Mouse (Mus musculus) heart, postnatal 0 days (tissue): Measurements from ENCODE around the gene Sema4c. TPM values are rescaled to one million over a fixed set of nuclear protein-coding genes. Genes with fewer than 3 reads are reported as not detected.

Source experiments
- ATAC-seq: fragments of 200-750 bp; cut with Nextera tagmentation; 2 replicates; pipeline ENCODE4 v1.8.0; 2017; ENCODE audit warnings: low read depth, moderate number of reproducible peaks, moderate library complexity; ENCODE audit not compliant: insufficient read depth
- DNase-seq: peaks from one replicate; pipeline ENCODE4 v3.0.0-alpha.2; 2016; ENCODE audit warnings: low spot score
- H3K27ac ChIP-seq: fragments of 300-500 bp; sonication (generic); 2 replicates; pipeline ENCODE4 v1.5.1; 2014; ENCODE audit warnings: low read depth, mild to moderate bottlenecking
- H3K27me3 ChIP-seq: fragments of 300-500 bp; sonication (generic); 2 replicates; pipeline ENCODE4 v1.6.1; 2014; ENCODE audit warnings: low read length, mixed read lengths; ENCODE audit not compliant: control insufficient read depth, insufficient read depth
- H3K36me3 ChIP-seq: fragments of 300-500 bp; sonication (generic); replicated peaks from 2 replicates; pipeline ENCODE4 v1.6.1; 2014; ENCODE audit warnings: low read length, mixed read lengths; ENCODE audit not compliant: control insufficient read depth, insufficient read depth
- H3K4me1 ChIP-seq: fragments of 300-500 bp; sonication (generic); 2 replicates; pipeline ENCODE4 v1.6.1; 2014; ENCODE audit warnings: antibody characterized with exemption; ENCODE audit not compliant: control insufficient read depth, insufficient read depth
- H3K4me2 ChIP-seq: fragments of 300-500 bp; sonication (generic); 2 replicates; pipeline ENCODE4 v1.6.1; 2014; ENCODE audit warnings: low read depth, mild to moderate bottlenecking, low read length, moderate library complexity
- H3K4me3 ChIP-seq: fragments of 300-500 bp; sonication (generic); 2 replicates; pipeline ENCODE4 v1.5.1; 2014; ENCODE audit warnings: low read depth, low read length
- H3K9ac ChIP-seq: fragments of 300-500 bp; sonication (generic); replicated peaks from 2 replicates; pipeline ENCODE4 v1.6.1; 2014; ENCODE audit warnings: low read depth, low read length, mixed read lengths
- H3K9me3 ChIP-seq: fragments of 300-500 bp; sonication (generic); replicated peaks from 2 replicates; pipeline ENCODE4 v1.6.1; 2016; ENCODE audit warnings: low read length; ENCODE audit not compliant: control insufficient read depth
- CTCF ChIP-seq: IDR thresholded peaks from 2 replicates; pipeline ENCODE4 v1.5.1; 2016; ENCODE audit warnings: antibody characterized with exemption, control low read depth, low read depth
- EP300 ChIP-seq: IDR thresholded peaks from 2 replicates; pipeline ENCODE4 v1.6.1; 2016; ENCODE audit warnings: antibody characterized with exemption, low read depth
- WGBS: fragments of 180-500 bp; shearing (Covaris S2); extraction: QIAGEN DNeasy Blood & Tissue Kit; methylation state at CpG from one replicate; pipeline ENCODE4 v1.1.7; 2014; 5-methylcytosine and 5-hydroxymethylcytosine counted together
- polyA plus RNA-seq: library from polyadenylated mRNA; unstranded; fragments of >200 nt; fragmentation: Nextera tagmentation; extraction: Ambion mirVana; gene quantifications from 2 replicates; pipeline ENCODE4 v1.2.1, GENCODE M21; 2015
- total RNA-seq: library from RNA; depleted of rRNA; stranded (reverse); fragments of >200 nt; gene quantifications from 2 replicates; pipeline ENCODE4 v1.2.3, GENCODE M21; 2014; ENCODE audit warnings: low replicate concordance; rRNA removed

The Sema4c gene
- 11.9 and 13.2 TPM in 2 replicates for total RNA-seq
- 5.7 and 6.1 TPM in 2 replicates for polyA plus RNA-seq

DNA sequence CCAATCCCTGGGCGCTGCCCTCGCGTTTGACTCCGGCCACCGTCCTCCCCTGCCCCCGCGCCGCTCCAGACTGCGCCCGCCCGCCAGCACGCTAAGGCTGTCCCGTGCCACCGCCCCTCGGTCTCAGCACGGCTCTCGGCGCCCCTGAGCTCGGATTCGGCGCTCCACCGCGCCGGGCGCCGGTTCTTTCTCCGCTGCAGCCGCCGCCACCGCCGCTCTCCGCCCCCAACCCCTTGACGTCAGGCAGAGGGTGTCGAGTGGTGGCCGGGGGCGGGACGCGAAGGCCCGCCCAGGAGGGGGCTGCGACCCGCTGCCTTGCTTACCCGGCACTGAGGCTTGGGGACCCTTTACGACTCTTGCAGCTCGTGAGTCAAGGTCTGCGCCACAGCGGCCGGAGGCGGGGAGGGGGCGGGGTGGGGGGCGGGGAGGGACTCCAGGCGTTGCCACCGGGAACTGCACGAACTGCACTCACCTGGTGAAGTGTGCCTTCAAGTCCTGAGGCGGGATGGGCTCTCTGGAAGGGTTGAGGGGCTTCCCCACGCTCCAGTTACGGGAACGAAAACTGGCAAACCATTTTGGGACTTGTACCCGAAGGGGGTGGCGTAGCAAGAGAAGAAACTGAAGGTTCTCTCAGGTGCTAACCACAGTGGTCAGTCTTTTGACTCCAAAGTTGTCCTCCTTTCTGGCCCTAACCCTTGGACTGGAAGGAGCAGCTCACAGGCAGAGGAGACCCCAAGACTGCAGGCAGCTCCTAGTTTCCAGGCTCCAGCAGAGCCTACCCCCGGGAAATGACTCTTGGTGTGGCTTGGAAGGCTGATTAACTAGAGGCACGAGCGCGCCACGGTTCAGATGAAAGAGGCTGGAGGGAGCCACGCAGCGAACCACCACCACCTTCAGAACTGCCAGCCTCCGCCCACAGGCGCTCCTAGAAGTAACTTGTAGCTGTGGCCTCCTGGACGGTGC lies at the start of gene Sema4c:
Gene Sema4c (minus strand): TSS at position 319 of the 963 bp plus-strand sequence.
- Histone ChIP-seq H3K4me3 (peak within 1 kb of the TSS; percentile 83), H3K36me3 (peaks cover 15% of the 10 kb centered on the region), H3K27me3 (no peaks in the 10 kb centered on the region), H3K4me1 (peaks cover 24% of the 10 kb centered on the region; the same call in 1 of the 2 replicates), H3K9me3 (no peaks in the 10 kb centered on the region), H3K27ac (peak within 1 kb of the TSS; percentile 95), H3K4me2 (peak within 1 kb of the TSS; percentile 90), H3K9ac (peak within 1 kb of the TSS; percentile 83)
- TF ChIP-seq CTCF = no peak
- no peak for TF ChIP-seq EP300
- ATAC-seq = peak; percentile 9
- WGBS = 2% methylated on average over 53 of the region's 69 CpGs
- peak; percentile 72 for DNase-seq

DNA sequence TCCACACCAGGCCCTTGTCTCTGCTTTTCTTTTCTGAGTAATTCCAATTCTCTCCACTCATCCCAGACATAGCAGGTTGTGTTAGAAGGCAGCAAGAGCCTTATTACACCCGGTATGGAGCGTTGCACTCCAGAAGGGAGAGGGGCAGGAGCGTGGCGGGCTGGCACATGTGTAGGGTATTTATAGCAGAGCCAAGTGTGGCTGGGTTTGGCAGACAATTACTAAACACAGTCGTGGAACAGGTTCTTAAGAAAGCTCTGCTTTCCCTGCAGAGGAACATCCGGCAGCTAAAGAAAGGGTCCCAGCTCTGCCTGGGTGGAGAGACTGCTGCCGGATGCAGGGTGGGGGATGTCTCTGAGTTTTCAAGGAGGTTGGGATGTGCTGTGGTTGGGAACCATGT lies 48.8 kb upstream of the Sema4c start:
- ATAC-seq (peak; percentile 81), DNase-seq (peak; percentile 48)
- no peak overlapping the region for H3K4me3 ChIP-seq
- 0 out of 2 replicates have a peak overlapping the region, but pooled peaks have one; percentile 10 for H3K4me2 ChIP-seq
- 23% methylated on average over 7 of the region's 7 CpGs for WGBS
- H3K27ac ChIP-seq = peak overlapping the region; percentile 44; the same call in 1 of the 2 replicates
- peaks cover 30% of the 10 kb centered on the region for H3K4me1 ChIP-seq
- no peak for TF ChIP-seq CTCF
- TF ChIP-seq EP300 = no peak
- H3K9me3 ChIP-seq = no peaks in the 10 kb centered on the region
- no peak overlapping the region for H3K9ac ChIP-seq
- H3K36me3 ChIP-seq = no peaks in the 10 kb centered on the region
- H3K27me3 ChIP-seq = no peaks in the 10 kb centered on the region

GRCm38 (mm10) chr1:36604254-36605156 lies 46.4 kb upstream of the Sema4c start:
- H3K4me2 ChIP-seq = no peak overlapping the region

DNA sequence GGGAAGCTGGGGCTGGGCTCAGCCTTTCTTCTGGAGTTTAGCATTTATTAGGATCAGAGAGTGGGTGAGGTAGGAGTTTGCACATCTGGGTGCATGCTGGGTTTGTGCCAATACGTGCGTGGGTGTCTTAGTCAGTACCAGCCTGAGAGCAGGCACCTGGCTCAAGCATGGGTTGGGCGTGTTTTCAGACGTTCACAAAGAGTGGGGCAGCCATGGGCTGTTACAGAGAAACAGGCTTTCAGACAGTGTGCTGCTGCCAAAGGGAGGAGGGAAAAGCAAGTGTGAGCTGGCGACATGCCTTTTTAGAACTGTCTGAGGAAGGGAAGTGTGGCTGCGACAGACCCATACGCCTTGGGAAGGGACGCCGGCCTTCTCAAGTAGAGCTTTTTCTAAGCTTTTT lies 45.2 kb upstream of the Sema4c start:
- Histone ChIP-seq H3K27me3 (no peaks in the 10 kb centered on the region), H3K27ac (peak overlapping the region; percentile 52), H3K9me3 (no peaks in the 10 kb centered on the region), H3K4me3 (no peak overlapping the region), H3K4me2 (no peak overlapping the region), H3K4me1 (peaks cover 30% of the 10 kb centered on the region), H3K9ac (no peak overlapping the region), H3K36me3 (no peaks in the 10 kb centered on the region)
- ATAC-seq = 0 out of 2 replicates have a peak, but pooled peaks have one; percentile 19
- 28% methylated on average over 9 of the region's 9 CpGs for WGBS
- peak; percentile 58 for DNase-seq
- TF ChIP-seq CTCF (no peak), EP300 (no peak)

More at GRCm38 (mm10) chr1:36604254-36605156, 46.4 kb upstream of the Sema4c start:
- no peaks in the 10 kb centered on the region for H3K36me3 ChIP-seq
- no peak overlapping the region for H3K27ac ChIP-seq
- H3K4me1 ChIP-seq = peaks cover 30% of the 10 kb centered on the region
- H3K9ac ChIP-seq = no peak overlapping the region
- ATAC-seq = no peak
- no peaks in the 10 kb centered on the region for H3K9me3 ChIP-seq
- H3K27me3 ChIP-seq = no peaks in the 10 kb centered on the region
- TF ChIP-seq CTCF = no peak
- TF ChIP-seq EP300 = no peak
- no peak for DNase-seq
- no peak overlapping the region for H3K4me3 ChIP-seq
- 83% methylated on average over 12 of the region's 12 CpGs for WGBS

- no peak overlapping the region for H3K4me3 ChIP-seq
- no peak for ATAC-seq
- H3K9ac ChIP-seq = no peak overlapping the region
- H3K9me3 ChIP-seq = no peaks in the 10 kb centered on the region
- DNase-seq = no peak
- WGBS = 67% methylated on average over 4 of the region's 4 CpGs
- H3K27me3 ChIP-seq = no peaks in the 10 kb centered on the region
- H3K4me1 ChIP-seq = peaks cover 21% of the 10 kb centered on the region
- no peaks in the 10 kb centered on the region for H3K36me3 ChIP-seq
- H3K4me2 ChIP-seq = no peak overlapping the region
- no peak overlapping the region for H3K27ac ChIP-seq
- TF ChIP-seq CTCF (no peak), EP300 (no peak)
Observed at GRCm38 (mm10) chr1:36602271-36602670, 44.1 kb upstream of the Sema4c start.
